ENCODE assay signal across 11 mouse cellular contexts in genomic region chr5:45925879-45926410, GRCm38 (mm10).
DNase-seq lines count a peak whose midpoint lies in the region; ATAC-seq and TF ChIP-seq lines count a peak whose summit lies in the region.
"Had no signal": no experiment of that assay in that cellular context is flagged by ENCODE, and none has a peak within 500 bp of the region (broad histone marks: within the 10 kb centered on the region; RNA-seq: fewer than 3 reads in every experiment).

No protein-coding gene starts in this region.

- no peak overlapping the region for H3K4me3 ChIP-seq in lung, postnatal 0 days (ENCODE audit: low read depth, low read length)
- H3K4me3 ChIP-seq in lung, adult 2 months (replicated peaks; ENCODE audit: extremely low read depth, low read depth, low read length): no peak overlapping the region
- H3K4me3 ChIP-seq in kidney, adult 2 months (ENCODE audit: insufficient read depth, low read depth, low read length): no peak overlapping the region
- H3K4me3 ChIP-seq: liver, embryonic 13.5 days had no signal

- no peak overlapping the region for H3K9ac ChIP-seq in lung, postnatal 0 days (replicated peaks; ENCODE audit: low read depth)
- H3K9ac ChIP-seq: liver, embryonic 13.5 days had no signal

- H3K4me2 ChIP-seq in lung, postnatal 0 days (replicated peaks; ENCODE audit: low read depth, low read length): 0 out of 2 replicates have a peak overlapping the region, but pooled peaks have one; percentile 11
- H3K4me2 ChIP-seq: liver, embryonic 13.5 days had no signal

- 33% methylated on average over 9 of the region's 9 CpGs for WGBS in lung, postnatal 0 days
- WGBS in lung, adult 2 months: 26% methylated on average over 9 of the region's 9 CpGs
- WGBS in kidney, adult 2 months: 7% methylated on average over 9 of the region's 9 CpGs

- DNase-seq in lung, postnatal 0 days (ENCODE audit: low spot score): peak; percentile 22
- no peak for DNase-seq in lung, adult 2 months
- peak; percentile 5 for DNase-seq in embryo, embryonic 11 days
- DNase-seq in kidney, adult 2 months: peak; percentile 19
- peak; percentile 5 for DNase-seq in skeletal muscle tissue, adult 2 months (ENCODE audit: low read depth, low spot score)
- no peak for DNase-seq in layer of hippocampus, adult 18-20 months (ENCODE audit: low spot score in 2 of 2)
- DNase-seq in left cerebral cortex, adult 18-20 months (ENCODE audit: low spot score in 2 of 2): no peak
- no peak for DNase-seq in frontal cortex, postnatal 36 days (ENCODE audit: low spot score in 2 of 2)
- DNase-seq: cerebellum, adult 18-20 months; liver, embryonic 13.5 days had no signal

- 0 out of 2 replicates have a peak, but pooled peaks have one; percentile 13 for TF ChIP-seq EP300 in lung, postnatal 0 days (IDR thresholded peaks at IDR 0.05)

- no peak overlapping the region for H3K27ac ChIP-seq in lung, postnatal 0 days (ENCODE audit: low read length)
- no peak overlapping the region; the same call in 1 of the 2 replicates for H3K27ac ChIP-seq in kidney, adult 2 months (ENCODE audit: insufficient read depth, low read depth, low read length)
- H3K27ac ChIP-seq: liver, embryonic 13.5 days had no signal

- TF ChIP-seq POLR2A in lung, adult 2 months (IDR thresholded peaks at IDR 0.05; ENCODE audit: borderline replicate concordance, extremely low read depth, low read depth, low read length): no peak
- no peak for TF ChIP-seq POLR2A in kidney, adult 2 months (IDR thresholded peaks at IDR 0.05; ENCODE audit: low read depth, low read length)

- H3K27me3 ChIP-seq in lung, postnatal 0 days (replicated peaks; ENCODE audit: insufficient read depth, low read length): no peaks in the 10 kb centered on the region
- H3K27me3 ChIP-seq in kidney, adult 2 months (replicated peaks; ENCODE audit: control insufficient read depth, insufficient read depth, low read length): no peaks in the 10 kb centered on the region
- H3K27me3 ChIP-seq: liver, embryonic 13.5 days had no signal

- H3K4me1 ChIP-seq in lung, postnatal 0 days (ENCODE audit: insufficient read depth, low read depth, low read length): no peaks in the 10 kb centered on the region
- H3K4me1 ChIP-seq in lung, adult 2 months (ENCODE audit: control insufficient read depth, insufficient read depth, low read length): no peaks in the 10 kb centered on the region; the same call in 1 of the 2 replicates
- H3K4me1 ChIP-seq in kidney, adult 2 months (ENCODE audit: control insufficient read depth, insufficient read depth, low read length): peaks cover 4% of the 10 kb centered on the region; the same call in 1 of the 2 replicates
- H3K4me1 ChIP-seq: liver, embryonic 13.5 days had no signal

- H3K9me3 ChIP-seq in lung, postnatal 0 days (ENCODE audit: low read length): no peaks in the 10 kb centered on the region
- H3K9me3 ChIP-seq: liver, embryonic 13.5 days had no signal

- H3K36me3 ChIP-seq in lung, postnatal 0 days (ENCODE audit: insufficient read depth, low read length): no peaks in the 10 kb centered on the region
- no peaks in the 10 kb centered on the region for H3K36me3 ChIP-seq in kidney, adult 2 months (ENCODE audit: control insufficient read depth, insufficient read depth, low read length)
- H3K36me3 ChIP-seq: liver, embryonic 13.5 days had no signal

- peak; percentile 32; the same call in 1 of the 2 replicates for ATAC-seq in lung, postnatal 0 days
- ATAC-seq: Patski had no signal

- TF ChIP-seq CTCF in lung, postnatal 0 days (IDR thresholded peaks at IDR 0.05): no peak
- TF ChIP-seq CTCF in lung, adult 2 months (IDR thresholded peaks at IDR 0.05; ENCODE audit: insufficient read depth, low read length): no peak
- TF ChIP-seq CTCF in kidney, adult 2 months (conservative IDR thresholded peaks at IDR 0.05; ENCODE audit: insufficient read depth, insufficient read length, low read depth, low read length): no peak

Comparison
In these comparisons a context has a peak if more than half of its experiments do, and no peak if none do; other contexts are left out.
1. DNase-seq: peak in lung, postnatal 0 days (single experiment), embryo, embryonic 11 days (single experiment), kidney, adult 2 months (single experiment) and skeletal muscle tissue, adult 2 months (single experiment); none in lung, adult 2 months (single experiment), layer of hippocampus, adult 18-20 months (0 of 2), left cerebral cortex, adult 18-20 months (0 of 2) and frontal cortex, postnatal 36 days (0 of 2).